Mouse (Mus musculus): Measurements from ENCODE around the gene Ctsg. TPM values are rescaled to one million over a fixed set of nuclear protein-coding genes. Genes with fewer than 3 reads are reported as not detected.
A peak's percentile ranks its signal among the peaks of the same experiment; 100 is the strongest.

Gene Ctsg
- polyA plus RNA-seq, 1 experiment from 2014 or later = not detected

DNA sequence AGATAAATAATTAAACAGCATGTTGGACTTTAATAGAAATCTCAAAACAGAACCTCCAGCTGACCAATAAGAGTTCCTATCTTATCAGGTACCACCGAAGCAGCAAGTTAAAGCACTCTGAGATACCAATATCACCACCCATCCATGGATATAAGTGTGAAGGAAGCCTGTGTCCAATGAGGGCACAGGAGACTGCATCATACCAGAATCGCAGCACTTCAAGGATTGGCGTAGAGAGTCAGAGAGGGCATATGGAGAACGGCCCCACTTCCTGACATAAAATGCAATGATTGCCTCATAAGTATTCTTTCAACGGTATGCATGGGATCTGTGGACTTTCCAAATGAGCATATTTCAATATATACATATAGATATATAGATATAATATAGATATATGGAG lies 2.6 kb upstream of the Ctsg start:
- 86% methylated on average over 5 of the region's 5 CpGs for WGBS
- Histone ChIP-seq H3K36me3 (replicated peaks; ENCODE audit: control insufficient read depth, insufficient read depth, low read depth, low read length) (no peaks in the 10 kb centered on the region), H3K9ac (replicated peaks; ENCODE audit: low read length) (no peak overlapping the region), H3K27me3 (ENCODE audit: control insufficient read depth, insufficient read depth, low read length) (no peaks in the 10 kb centered on the region), H3K4me1 (ENCODE audit: control insufficient read depth, insufficient read depth, low read length) (no peaks in the 10 kb centered on the region), H3K4me3 (ENCODE audit: low read depth, low read length) (no peak overlapping the region), H3K27ac (replicated peaks; ENCODE audit: low read depth, low read length) (no peak overlapping the region), H3K9me3 (replicated peaks; ENCODE audit: control insufficient read depth, low read length) (no peaks in the 10 kb centered on the region; the same call in 1 of the 2 replicates), H3K4me2 (ENCODE audit: low read depth, low read length) (no peak overlapping the region)
- ATAC-seq (replicated peaks; ENCODE audit: insufficient number of reproducible peaks, low FRiP score, low TSS enrichment, low read depth) (no peak), DNase-seq (ENCODE audit: low spot score) (no peak)

DNA sequence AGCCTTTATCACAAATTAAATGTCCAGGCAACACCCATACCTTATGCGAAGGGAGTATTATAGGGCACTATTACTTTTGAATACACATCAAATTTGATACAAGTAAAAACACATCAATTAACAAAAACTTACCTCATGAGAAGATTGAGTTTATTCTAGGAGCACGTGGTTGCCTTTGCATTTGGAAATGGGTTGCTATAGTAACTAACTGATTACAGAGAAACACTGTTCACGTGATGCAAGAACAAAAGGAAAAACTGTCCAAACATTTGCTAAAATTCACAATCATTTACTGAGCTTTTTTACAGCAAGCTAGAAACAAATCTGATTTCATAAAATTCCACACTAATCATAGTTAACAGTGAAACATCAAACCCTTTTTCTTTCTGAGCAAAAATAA lies 1.1 kb upstream of the Ctsg start:
- DNase-seq (ENCODE audit: low spot score) (no peak), ATAC-seq (replicated peaks; ENCODE audit: insufficient number of reproducible peaks, low FRiP score, low TSS enrichment, low read depth) (no peak)
- no peaks in the 10 kb centered on the region for H3K36me3 ChIP-seq (replicated peaks; ENCODE audit: control insufficient read depth, insufficient read depth, low read depth, low read length)
- H3K27ac ChIP-seq (replicated peaks; ENCODE audit: low read depth, low read length) = no peak overlapping the region
- H3K27me3 ChIP-seq (ENCODE audit: control insufficient read depth, insufficient read depth, low read length) = no peaks in the 10 kb centered on the region
- H3K4me3 ChIP-seq (ENCODE audit: low read depth, low read length) = no peak overlapping the region
- 70% methylated on average over 3 of the region's 3 CpGs for WGBS
- no peaks in the 10 kb centered on the region; the same call in 1 of the 2 replicates for H3K9me3 ChIP-seq (replicated peaks; ENCODE audit: control insufficient read depth, low read length)
- H3K9ac ChIP-seq (replicated peaks; ENCODE audit: low read length) = no peak overlapping the region
- H3K4me1 ChIP-seq (ENCODE audit: control insufficient read depth, insufficient read depth, low read length) = no peaks in the 10 kb centered on the region
- no peak overlapping the region for H3K4me2 ChIP-seq (ENCODE audit: low read depth, low read length)

GRCm38 (mm10) chr14:56098940-56099339 lies 3.4 kb downstream of the Ctsg start:
- WGBS = 72% methylated on average over 4 of the region's 4 CpGs
- Histone ChIP-seq H3K36me3 (replicated peaks; ENCODE audit: control insufficient read depth, insufficient read depth, low read depth, low read length) (no peaks in the 10 kb centered on the region), H3K4me3 (ENCODE audit: low read depth, low read length) (no peak overlapping the region), H3K9me3 (replicated peaks; ENCODE audit: control insufficient read depth, low read length) (no peaks in the 10 kb centered on the region; the same call in 1 of the 2 replicates), H3K9ac (replicated peaks; ENCODE audit: low read length) (no peak overlapping the region), H3K4me2 (ENCODE audit: low read depth, low read length) (no peak overlapping the region), H3K27ac (replicated peaks; ENCODE audit: low read depth, low read length) (no peak overlapping the region), H3K4me1 (ENCODE audit: control insufficient read depth, insufficient read depth, low read length) (no peaks in the 10 kb centered on the region), H3K27me3 (ENCODE audit: control insufficient read depth, insufficient read depth, low read length) (no peaks in the 10 kb centered on the region)
- ATAC-seq (replicated peaks; ENCODE audit: insufficient number of reproducible peaks, low FRiP score, low TSS enrichment, low read depth) (no peak), DNase-seq (ENCODE audit: low spot score) (peak; percentile 35)

- no peak overlapping the region for H3K4me3 ChIP-seq (ENCODE audit: low read depth, low read length)
- ATAC-seq (replicated peaks; ENCODE audit: insufficient number of reproducible peaks, low FRiP score, low TSS enrichment, low read depth) (no peak), DNase-seq (ENCODE audit: low spot score) (no peak)
- H3K4me2 ChIP-seq (ENCODE audit: low read depth, low read length) = no peak overlapping the region
- no peaks in the 10 kb centered on the region for H3K36me3 ChIP-seq (replicated peaks; ENCODE audit: control insufficient read depth, insufficient read depth, low read depth, low read length)
- no peaks in the 10 kb centered on the region; the same call in 1 of the 2 replicates for H3K9me3 ChIP-seq (replicated peaks; ENCODE audit: control insufficient read depth, low read length)
- no peak overlapping the region for H3K9ac ChIP-seq (replicated peaks; ENCODE audit: low read length)
- H3K27me3 ChIP-seq (ENCODE audit: control insufficient read depth, insufficient read depth, low read length) = no peaks in the 10 kb centered on the region
- 86% methylated on average over 1 of the region's 1 CpGs for WGBS
- no peaks in the 10 kb centered on the region for H3K4me1 ChIP-seq (ENCODE audit: control insufficient read depth, insufficient read depth, low read length)
- H3K27ac ChIP-seq (replicated peaks; ENCODE audit: low read depth, low read length) = no peak overlapping the region
These were observed 4.8 kb downstream of the Ctsg start for GRCm38 (mm10) chr14:56097597-56097996.

- no peak overlapping the region for H3K27ac ChIP-seq (replicated peaks; ENCODE audit: low read depth, low read length)
- no peak overlapping the region for H3K9ac ChIP-seq (replicated peaks; ENCODE audit: low read length)
- no peaks in the 10 kb centered on the region for H3K27me3 ChIP-seq (ENCODE audit: control insufficient read depth, insufficient read depth, low read length)
- no peak for ATAC-seq (replicated peaks; ENCODE audit: insufficient number of reproducible peaks, low FRiP score, low TSS enrichment, low read depth)
- DNase-seq (ENCODE audit: low spot score) = no peak
- no peaks in the 10 kb centered on the region for H3K9me3 ChIP-seq (replicated peaks; ENCODE audit: control insufficient read depth, low read length)
- no peaks in the 10 kb centered on the region for H3K36me3 ChIP-seq (replicated peaks; ENCODE audit: control insufficient read depth, insufficient read depth, low read depth, low read length)
- no peak overlapping the region for H3K4me2 ChIP-seq (ENCODE audit: low read depth, low read length)
- H3K4me1 ChIP-seq (ENCODE audit: control insufficient read depth, insufficient read depth, low read length) = no peaks in the 10 kb centered on the region
- H3K4me3 ChIP-seq (ENCODE audit: low read depth, low read length) = no peak overlapping the region
- WGBS = 85% methylated on average over 2 of the region's 2 CpGs
These were observed 9.0 kb downstream of the Ctsg start for GRCm38 (mm10) chr14:56093353-56093752.

GRCm38 (mm10) chr14:56086711-56087110 lies 15.7 kb downstream of the Ctsg start:
- 76% methylated on average over 3 of the region's 3 CpGs for WGBS
- DNase-seq (ENCODE audit: low spot score) (no peak), ATAC-seq (replicated peaks; ENCODE audit: insufficient number of reproducible peaks, low FRiP score, low TSS enrichment, low read depth) (no peak)
- Histone ChIP-seq H3K27me3 (ENCODE audit: control insufficient read depth, insufficient read depth, low read length) (no peaks in the 10 kb centered on the region), H3K9me3 (replicated peaks; ENCODE audit: control insufficient read depth, low read length) (no peaks in the 10 kb centered on the region), H3K9ac (replicated peaks; ENCODE audit: low read length) (no peak overlapping the region), H3K4me3 (ENCODE audit: low read depth, low read length) (no peak overlapping the region), H3K4me1 (ENCODE audit: control insufficient read depth, insufficient read depth, low read length) (no peaks in the 10 kb centered on the region), H3K4me2 (ENCODE audit: low read depth, low read length) (no peak overlapping the region), H3K36me3 (replicated peaks; ENCODE audit: control insufficient read depth, insufficient read depth, low read depth, low read length) (no peaks in the 10 kb centered on the region), H3K27ac (replicated peaks; ENCODE audit: low read depth, low read length) (no peak overlapping the region)

DNA sequence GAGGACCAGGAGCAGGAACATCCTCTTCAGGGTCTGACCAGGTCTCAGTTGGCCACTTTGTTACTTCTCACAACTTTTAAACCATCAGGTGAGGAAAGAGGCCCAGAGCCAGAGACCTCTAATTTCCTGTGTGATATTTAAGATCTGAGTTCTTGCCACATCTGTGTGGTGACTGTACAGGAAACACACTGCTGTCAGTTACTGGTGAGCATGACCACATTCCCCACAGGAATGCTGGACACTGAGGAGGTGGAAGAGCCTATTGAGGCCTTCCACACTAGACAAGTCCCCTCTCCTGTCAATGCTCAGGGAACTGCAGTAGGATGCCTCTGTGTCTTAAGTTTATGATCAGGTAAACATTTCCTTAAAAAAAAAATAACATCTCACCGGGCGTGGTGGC lies 17.2 kb downstream of the Ctsg start, which contains the start of gene Mcpt8:
Mcpt8 (minus strand) TSS at position 107 of the 400 bp plus-strand sequence.
- 90% methylated on average over 2 of the region's 2 CpGs for WGBS
- ATAC-seq (replicated peaks; ENCODE audit: insufficient number of reproducible peaks, low FRiP score, low TSS enrichment, low read depth) = no peak

GRCm38 (mm10) chr14:56082016-56082415 lies 20.4 kb downstream of the Ctsg start:
- ATAC-seq (replicated peaks; ENCODE audit: insufficient number of reproducible peaks, low FRiP score, low TSS enrichment, low read depth) (no peak), DNase-seq (ENCODE audit: low spot score) (no peak)
- Histone ChIP-seq H3K27me3 (ENCODE audit: control insufficient read depth, insufficient read depth, low read length) (no peaks in the 10 kb centered on the region), H3K4me1 (ENCODE audit: control insufficient read depth, insufficient read depth, low read length) (no peaks in the 10 kb centered on the region), H3K4me2 (ENCODE audit: low read depth, low read length) (no peak overlapping the region), H3K9ac (replicated peaks; ENCODE audit: low read length) (no peak overlapping the region), H3K27ac (replicated peaks; ENCODE audit: low read depth, low read length) (no peak overlapping the region), H3K4me3 (ENCODE audit: low read depth, low read length) (no peak overlapping the region), H3K9me3 (replicated peaks; ENCODE audit: control insufficient read depth, low read length) (no peaks in the 10 kb centered on the region), H3K36me3 (replicated peaks; ENCODE audit: control insufficient read depth, insufficient read depth, low read depth, low read length) (no peaks in the 10 kb centered on the region)
- 87% methylated on average over 4 of the region's 4 CpGs for WGBS

More for the DNA sequence above, 17.2 kb downstream of the Ctsg start, which contains the start of gene Mcpt8:
- Histone ChIP-seq H3K27me3 (ENCODE audit: control insufficient read depth, insufficient read depth, low read length) (no peaks in the 10 kb centered on the region), H3K36me3 (replicated peaks; ENCODE audit: control insufficient read depth, insufficient read depth, low read depth, low read length) (no peaks in the 10 kb centered on the region), H3K4me3 (ENCODE audit: low read depth, low read length) (no peak within 1 kb of the TSS), H3K9me3 (replicated peaks; ENCODE audit: control insufficient read depth, low read length) (no peaks in the 10 kb centered on the region), H3K4me1 (ENCODE audit: control insufficient read depth, insufficient read depth, low read length) (no peaks in the 10 kb centered on the region), H3K9ac (replicated peaks; ENCODE audit: low read length) (no peak within 1 kb of the TSS), H3K27ac (replicated peaks; ENCODE audit: low read depth, low read length) (no peak within 1 kb of the TSS), H3K4me2 (ENCODE audit: low read depth, low read length) (no peak within 1 kb of the TSS)
- no peak for DNase-seq (ENCODE audit: low spot score)
